Mouse (Mus musculus) embryonic fibroblast, embryonic 13.5 days (primary cell): ENCODE results near the gene Slc38a2.

ENCODE experiments used
- CTCF ChIP-seq: IDR thresholded peaks from 2 replicates; pipeline ENCODE4 v1.5.1; 2011; ENCODE audit warnings: mild to moderate bottlenecking, control low read depth, low read length, moderate library complexity, borderline replicate concordance; ENCODE audit not compliant: insufficient read depth
- POLR2A ChIP-seq: IDR thresholded peaks from 2 replicates; pipeline ENCODE4 v1.6.1; 2011; ENCODE audit warnings: low read depth, mild to moderate bottlenecking, control low read depth, low read length, moderate library complexity

DNA sequence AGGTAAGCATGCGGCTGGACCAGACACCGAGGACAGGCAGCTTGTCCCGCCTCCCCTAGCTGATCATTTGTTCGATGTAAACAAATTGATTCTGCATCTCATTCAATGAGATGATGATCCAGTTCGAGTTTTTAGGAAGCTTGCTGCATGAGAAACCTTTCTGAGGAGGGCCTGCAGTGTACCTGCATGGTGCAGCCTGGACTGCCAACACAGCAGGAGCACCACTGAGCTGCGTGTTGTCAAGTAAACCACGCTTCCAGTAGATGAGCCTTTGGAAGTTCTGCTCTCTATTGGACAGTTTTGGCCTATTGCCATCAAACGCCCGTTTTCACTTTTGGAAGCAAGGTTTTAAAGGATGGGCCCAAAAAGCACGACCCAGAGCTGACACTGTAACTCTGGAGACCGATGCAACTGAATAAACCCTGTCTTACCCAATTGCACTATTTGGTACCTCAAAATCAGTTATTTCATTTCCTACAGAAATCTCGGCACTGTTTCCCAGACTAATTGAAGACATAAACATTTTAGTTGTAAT lies 10.7 kb downstream of the Slc38a2 start:
- no peak for TF ChIP-seq CTCF
- TF ChIP-seq POLR2A = no peak
